Mouse (Mus musculus) hematopoietic stem cell, adult 5-6 weeks (primary cell): Measurements from ENCODE around the gene Ube2ql1. TPM values are rescaled to one million over a fixed set of nuclear protein-coding genes. Genes with fewer than 3 reads are reported as not detected.

Experiments used
- ATAC-seq, 2 experiments: fragments of 125-278 bp in 1 of 2; replicated peaks in 1 of 2; 2 replicates each; pipeline ENCODE4 v1.8.0; 2016 to 2017; ENCODE audit warnings: inconsistent platforms in 2 of 2, mild to moderate bottlenecking in 2 of 2, moderate number of reproducible peaks in 2 of 2, low read depth in 1 of 2, moderate TSS enrichment in 1 of 2; ENCODE audit not compliant: low FRiP score in 2 of 2, poor library complexity in 2 of 2, severe bottlenecking in 2 of 2, insufficient read depth in 1 of 2, low TSS enrichment in 1 of 2
- total RNA-seq: library from RNA; stranded (forward); fragments of 172-1452, 232-1000 nt; gene quantifications from 2 replicates; pipeline ENCODE4 v1.2.3, GENCODE M21; 2017

Ube2ql1 gene
- total RNA-seq, 1 experiment from 2014 or later, result not detected

DNA sequence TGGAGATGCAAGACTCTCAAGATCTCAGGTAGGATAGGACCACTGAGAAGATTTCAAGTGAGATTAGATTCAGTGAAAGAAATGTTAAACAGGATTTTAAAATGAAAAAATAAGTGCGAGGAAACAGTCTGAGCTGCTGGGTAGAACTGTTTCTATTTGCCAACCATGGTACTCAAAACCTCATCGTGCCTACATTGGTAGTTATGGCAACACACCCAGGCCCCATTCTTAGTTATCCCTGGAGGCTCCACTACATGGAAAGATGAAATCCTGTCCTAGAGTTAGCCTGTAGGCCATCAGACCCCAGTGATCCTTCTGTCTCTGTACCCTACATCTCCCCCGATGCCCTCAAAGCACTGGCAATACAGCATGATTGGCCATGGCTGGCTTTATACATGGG, 14.3 kb downstream of the Ube2ql1 start:
- no peak for ATAC-seq

DNA sequence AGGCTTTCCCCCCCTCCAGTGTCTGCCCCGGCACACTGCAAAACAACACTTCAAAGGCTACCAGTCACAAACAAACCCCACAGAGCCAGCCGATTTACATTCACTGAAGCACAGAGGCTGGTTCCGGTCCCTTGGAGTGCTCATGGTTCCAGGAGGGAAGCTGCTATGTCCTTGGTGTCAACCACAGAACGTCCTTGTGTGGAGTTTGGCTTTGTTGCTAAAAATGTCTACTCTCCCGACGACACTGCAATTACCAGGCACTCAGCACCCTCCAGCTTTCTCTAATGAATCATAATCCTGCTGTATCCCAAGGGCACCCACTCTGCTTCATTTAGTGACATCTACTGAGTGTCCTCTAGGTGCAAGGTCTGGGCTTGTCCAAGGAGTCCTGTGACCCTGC, 18.5 kb downstream of the Ube2ql1 start:
- no peak for ATAC-seq

DNA sequence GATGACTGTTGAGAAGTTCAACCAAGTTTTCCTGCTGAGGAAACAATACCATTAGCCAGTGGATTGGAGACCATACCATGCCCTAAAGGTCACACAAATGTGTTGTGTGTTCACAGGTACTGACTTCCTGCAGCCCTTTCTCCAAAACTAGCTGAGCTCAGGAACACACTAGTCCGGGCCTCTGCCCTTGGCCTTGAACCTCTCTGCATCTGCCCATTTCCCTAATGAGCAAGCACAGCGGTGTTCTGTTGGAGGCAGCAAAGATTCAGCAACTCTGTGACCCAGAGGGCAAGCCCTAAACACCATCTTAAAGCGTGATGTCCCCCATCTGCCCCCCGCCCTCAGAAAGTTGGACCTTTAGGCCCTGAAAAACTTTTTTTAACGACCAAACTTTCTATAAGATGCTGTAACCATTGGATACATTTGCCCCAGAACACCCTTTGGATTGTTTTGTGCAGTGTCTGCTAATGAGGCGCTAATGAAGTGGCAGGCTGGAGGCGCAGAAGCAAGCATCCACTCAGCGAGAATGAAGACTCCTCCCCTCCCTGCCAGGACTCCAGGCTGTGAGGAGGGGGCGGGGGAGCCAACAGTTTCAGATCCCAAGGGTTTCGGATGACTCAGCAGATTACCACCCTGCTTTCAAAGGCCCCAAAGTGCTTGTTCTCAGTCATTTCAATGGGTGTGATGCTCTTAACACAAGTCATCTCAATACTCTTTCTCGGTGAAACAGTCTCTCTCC, 21.7 kb downstream of the Ube2ql1 start:
- ATAC-seq, result no peak

DNA sequence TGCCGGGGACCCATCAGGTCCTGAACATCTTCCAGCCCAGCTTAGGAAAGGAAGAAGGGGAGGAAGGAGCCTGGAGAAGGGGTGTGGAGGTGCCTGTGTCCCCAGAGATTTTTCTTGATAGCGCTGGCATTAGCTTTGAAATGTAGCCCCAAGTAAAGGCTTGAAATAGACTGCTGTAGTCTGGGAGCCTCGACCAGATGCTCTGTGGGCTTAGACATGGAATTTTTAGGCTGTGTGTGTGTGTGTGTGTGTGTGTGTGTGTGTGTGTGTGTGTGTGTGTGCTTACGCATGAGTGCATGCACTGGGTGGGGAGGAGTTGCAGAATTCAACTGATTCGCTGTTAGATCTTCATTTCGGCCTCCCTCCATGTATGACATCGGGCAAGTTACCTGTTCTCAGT, 31.5 kb downstream of the Ube2ql1 start:
- ATAC-seq, result no peak

DNA sequence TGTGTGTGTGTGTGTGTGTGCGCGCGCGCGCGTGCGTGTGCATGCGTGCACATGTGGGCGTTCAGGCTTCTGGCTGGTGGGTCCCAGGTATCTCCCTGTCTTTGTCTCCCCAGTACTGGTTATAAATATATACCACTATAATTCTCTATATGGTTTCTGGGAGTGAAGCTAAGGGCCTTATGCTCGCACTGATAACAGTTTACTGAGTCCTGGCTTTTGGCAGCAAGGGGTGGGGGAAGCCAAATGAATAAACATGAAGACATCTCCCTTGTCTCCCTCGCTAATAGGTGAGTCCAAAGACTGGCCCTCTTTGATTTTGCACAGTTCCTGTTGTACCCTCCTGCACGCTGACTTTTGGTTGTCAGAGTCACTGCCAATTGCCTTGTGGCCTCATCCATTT, 32.2 kb downstream of the Ube2ql1 start:
- no peak for ATAC-seq

DNA sequence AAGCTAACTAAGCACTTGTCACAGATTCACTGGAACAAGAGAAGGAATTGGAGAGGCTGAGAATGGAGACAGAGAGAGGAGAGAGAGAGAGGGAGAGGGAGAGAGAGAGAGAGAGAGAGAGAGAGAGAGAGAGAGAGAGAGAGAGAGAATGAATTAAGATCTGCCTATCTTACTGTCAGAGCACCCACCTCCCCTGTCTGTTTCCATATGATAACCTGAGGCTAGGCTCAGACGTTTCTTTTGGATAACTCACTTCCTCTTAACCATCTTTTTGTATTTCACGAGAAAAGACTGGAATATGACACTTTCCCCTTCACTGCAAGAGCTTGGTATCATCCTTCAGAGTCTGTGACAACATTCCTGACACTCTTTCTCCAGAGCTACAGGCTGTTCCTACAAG, 32.8 kb downstream of the Ube2ql1 start:
- no peak for ATAC-seq

DNA sequence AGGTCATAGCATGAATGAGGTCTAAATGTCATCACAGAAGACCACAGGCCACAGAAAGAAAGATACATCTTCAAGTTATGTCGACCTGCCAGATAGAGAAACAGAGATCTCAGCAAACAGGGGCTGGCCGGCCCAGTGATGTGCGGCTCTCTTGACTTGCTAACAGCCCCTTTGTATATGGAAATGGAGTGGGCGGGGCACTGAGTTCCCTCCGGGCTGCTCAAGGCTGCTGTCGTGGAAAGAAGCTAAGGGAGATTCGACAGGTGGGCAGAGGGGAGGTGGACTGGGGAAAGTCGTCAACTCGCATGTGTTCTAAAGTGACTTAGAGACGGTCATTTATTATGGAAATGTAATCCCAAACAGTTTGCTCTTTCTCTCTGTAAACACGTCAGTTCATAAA, 36.2 kb downstream of the Ube2ql1 start:
- no peak for ATAC-seq

DNA sequence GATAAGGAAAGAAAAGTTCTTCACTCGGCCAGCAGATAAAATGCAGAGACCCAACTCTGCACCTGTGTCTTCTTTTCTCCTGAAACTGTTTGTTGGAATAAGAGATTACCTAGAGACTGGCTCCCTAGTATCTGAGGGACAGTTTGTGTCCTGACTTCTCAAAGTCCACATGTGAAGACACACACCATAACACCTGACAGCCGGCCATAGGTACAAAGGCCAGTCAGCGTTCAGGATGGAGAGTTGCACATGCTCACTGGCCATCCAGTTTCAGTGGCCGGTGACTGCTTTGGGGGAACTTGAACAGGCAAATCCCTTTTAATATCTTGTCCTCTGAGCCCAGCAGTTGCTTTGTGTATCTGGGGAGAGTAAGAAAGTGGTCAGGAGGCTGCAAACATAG, 38.3 kb downstream of the Ube2ql1 start:
- no peak for ATAC-seq

DNA sequence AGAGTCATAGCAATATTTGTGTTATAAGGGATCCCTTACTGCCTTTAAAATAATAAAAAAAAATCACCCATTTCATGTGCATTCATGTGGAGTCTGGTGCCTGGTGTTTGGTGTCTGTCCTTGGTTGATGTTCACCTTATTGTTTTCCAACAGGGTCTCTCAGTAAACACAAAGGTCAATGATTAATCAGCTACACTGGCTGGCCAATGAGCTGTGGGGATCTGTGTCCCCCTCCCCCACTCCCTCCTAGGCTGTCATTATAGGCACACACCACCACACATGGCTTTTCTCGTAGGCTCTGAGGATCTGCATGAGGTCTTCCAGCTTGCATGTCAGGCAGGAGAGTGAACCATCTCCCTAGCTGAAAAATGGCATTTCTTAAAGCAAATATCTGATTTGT, 38.9 kb downstream of the Ube2ql1 start:
- ATAC-seq, result no peak

DNA sequence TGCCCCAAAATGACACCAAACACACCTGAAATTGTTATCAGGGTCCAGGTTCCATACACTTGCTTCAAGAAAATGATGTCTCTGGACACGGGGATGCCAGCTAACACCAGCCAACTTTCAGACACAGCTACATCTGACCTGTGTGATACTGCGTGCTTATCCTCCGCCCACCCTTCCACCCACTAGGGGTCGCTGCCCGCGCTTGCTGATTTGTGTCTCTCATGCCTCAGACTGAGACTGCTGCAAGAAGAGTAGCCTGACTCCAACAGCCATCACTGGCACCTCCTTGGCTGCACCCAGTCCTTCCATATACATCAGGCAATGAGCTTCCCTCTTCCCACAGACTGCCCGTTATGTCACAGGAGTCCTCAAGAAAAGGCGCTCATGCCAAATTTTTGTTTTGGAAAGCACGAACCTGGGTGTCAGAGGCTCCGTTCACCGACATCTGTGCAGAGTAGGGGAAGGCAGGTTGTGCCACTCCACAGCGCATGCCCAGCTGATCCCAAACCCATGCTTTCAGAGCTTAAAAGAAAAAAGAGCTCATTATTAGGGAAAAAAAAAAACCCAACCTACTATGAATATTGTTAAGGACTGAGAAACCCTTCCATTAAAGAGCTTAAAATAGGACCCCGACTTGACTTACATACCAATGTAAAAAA, 43.2 kb downstream of the Ube2ql1 start:
- ATAC-seq, result peak in 1 of 2 experiments; percentile 62; a peak in 1 of 4 replicates

DNA sequence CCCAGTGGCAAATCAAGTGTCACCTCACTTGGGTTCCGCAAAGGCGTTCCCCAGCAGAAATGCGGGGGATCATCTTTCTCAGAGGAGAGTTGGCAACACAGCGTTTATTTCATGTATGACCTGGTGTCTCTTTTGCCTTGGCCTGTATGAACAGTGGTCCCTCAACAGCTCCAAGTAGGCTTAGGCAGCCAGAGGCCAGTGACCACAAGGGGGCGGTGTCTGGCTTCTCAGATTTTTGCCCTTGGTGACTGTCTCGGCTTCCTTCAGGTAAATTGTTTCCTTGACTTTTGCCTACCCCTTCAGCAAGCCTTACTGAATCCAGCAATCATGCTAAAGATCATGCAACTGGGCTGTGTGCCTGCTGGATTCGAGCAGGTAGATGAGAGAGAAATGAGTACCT, 48.6 kb downstream of the Ube2ql1 start:
- ATAC-seq, result peak in 1 of 2 experiments; percentile 49; a peak in 1 of 4 replicates

DNA sequence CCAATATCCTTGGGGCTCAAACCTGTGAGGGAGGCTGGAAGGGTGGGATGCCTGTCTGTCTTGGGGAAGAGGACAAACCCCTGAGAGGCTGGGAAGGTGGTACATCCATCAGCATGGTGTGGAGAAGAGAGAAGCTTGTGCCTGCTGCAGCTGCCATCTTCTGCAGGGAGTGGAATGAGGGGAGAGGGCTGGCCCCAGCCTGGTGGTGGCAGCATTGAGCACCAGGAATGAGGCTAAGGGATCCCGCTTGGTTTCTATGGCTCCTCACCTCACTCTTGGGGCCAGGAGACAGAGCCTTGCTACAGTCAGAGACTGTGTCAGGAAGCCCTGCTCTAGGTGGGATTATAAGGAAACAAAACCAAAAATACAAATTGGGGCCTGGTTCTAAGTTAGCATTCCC, 52.7 kb downstream of the Ube2ql1 start:
- ATAC-seq, result no peak

DNA sequence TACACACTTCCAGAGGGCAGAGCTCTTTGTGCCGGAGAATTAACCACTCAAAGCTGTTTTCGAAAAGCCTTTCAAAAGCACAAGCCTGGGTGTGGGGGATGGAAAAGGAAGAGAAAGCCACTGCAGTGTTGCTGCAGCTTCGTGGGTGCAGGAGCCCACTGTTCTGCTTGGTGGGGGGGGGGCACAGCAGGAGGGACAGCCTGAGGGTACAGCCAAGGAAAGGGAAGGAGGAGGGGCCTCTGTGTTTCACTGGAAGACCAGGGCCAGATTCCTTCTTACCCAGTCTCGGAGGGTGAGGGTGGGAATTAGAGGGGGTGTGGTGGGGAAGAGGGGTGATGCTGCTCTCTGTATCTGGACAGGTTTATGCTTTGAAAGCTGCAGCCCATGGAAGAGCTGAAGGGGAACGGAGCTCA, 54.3 kb downstream of the Ube2ql1 start:
- ATAC-seq, result no peak

DNA sequence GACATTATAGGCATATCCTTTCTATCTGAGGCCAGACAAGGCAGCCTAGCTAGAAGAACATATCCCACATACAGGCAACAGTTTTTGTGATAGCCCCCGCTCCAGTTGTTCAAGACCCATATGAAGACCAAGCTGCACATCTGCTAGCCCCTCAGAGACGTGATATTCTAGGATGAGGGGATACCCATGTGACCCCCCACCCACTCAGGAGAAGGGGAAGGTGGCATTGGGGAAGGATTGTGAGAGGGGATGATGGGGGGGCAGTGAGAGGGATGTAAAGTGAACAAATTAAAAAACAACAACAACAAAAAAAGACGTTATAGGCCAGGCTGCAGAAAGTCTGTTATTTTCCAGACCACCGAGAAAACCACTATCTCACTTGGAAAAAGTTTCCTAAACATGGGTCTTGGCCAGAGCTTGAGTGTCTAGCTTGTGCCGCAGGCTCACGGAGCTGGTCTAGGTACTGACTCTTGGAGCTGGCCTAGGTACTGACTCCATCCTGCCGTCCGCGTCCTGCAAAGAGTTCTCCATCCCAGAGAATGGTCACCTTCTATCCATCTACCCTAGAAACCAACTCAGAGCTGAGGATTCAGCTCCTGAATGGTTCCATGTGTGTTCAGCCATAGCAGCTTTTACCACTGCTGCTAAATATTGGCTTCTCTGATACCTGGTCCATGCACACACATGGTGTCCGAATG, 65.6 kb downstream of the Ube2ql1 start:
- no peak for ATAC-seq

DNA sequence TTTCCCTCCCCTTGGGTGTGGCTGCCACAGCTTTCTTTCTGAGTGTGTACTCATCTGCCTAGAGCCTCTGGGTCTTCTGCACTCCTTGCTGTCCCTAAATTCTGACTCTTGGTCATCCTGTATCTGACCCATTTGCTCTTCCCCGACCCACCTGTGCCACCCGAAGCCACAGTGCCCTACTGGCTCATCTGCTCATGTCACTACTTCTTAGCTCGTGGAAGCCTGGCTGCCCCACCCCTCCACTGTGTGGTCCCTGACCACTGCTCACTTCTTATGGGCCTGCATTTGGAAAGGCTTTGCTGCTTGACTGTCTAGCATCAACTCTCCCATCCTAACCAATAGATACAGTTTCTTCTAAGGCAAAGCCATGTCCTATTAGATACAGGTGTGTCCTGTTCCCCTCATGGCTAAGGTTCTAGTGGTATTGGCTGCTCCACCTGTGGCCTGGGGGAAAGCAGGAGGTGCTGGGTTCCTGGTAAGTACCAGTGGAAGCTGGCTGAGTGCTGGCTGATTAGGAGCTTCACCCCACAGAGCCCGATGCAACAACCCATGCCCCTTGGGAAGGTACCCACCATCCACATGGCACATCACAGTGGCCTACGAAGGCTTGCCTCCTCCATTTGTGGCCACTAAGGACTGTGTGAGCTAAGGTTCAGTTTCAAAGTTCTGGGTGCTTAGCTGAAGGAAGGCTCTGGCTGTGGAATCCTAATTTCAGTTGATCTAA, 66.3 kb downstream of the Ube2ql1 start:
- no peak for ATAC-seq

DNA sequence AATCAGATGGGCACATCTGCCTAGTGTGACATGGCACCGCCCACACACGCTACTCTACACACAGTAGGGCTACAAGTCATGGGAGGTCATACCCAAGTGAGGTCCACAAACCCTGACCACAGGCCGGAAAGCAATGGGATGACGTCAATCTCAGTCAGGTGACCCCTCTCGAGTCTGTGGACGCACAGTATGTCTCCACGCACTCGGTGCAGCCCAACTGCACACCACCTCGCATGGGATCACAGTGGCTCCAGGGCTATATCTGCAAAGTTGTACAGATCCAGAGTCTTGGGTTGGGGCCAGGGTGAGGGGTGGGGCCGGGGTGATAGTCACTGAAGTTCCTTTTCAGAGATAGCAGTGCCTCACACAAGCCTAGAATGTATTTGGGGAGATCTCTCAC, 67.1 kb downstream of the Ube2ql1 start:
- ATAC-seq, result no peak

DNA sequence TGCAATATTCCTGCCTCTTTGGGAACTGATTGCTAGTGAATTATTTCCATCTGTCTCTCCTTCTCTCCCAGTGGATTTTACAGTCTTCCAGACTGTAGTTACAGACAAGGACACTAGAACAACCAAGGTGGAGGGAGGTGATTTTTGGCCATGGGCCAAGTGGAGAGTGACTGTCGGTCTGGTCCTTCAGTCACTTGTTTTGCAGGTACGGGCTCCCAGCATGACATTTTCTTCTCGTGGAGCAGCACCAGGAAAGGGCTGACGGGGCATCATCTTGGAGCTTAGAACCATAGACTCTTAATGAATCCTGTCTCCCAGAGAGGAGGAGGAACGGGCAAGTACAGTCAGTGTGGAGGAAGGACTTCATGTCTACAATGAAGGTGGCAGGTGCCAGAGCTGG, 67.6 kb downstream of the Ube2ql1 start:
- ATAC-seq, result no peak

DNA sequence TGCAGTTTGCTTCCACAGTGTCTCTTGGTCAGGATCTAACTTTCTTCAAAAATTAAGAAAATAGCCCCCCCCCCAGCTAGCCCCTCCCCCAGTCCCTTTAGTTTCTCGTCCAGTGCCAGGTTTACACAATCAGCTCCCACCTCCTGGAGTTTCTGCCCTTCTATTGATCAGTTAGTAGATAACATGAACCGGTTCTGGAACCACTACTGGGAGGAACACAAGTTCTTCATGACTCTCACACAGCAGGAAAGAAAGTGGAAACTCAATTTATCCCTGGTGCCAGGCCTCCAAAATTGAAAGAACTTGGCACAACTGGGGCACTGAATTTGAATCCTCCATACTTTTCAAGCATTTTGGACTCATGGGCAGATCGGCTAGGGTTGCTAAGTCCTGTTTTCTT, 85.2 kb downstream of the Ube2ql1 start:
- no peak for ATAC-seq
